Mouse (Mus musculus) adrenal gland, adult 18-20 months (tissue): ENCODE results near the gene Fto. TPM values are rescaled to one million over a fixed set of nuclear protein-coding genes. Genes with fewer than 3 reads are reported as not detected.

ENCODE experiments used
- DNase-seq, 2 experiments: peaks; one replicate each; pipeline ENCODE4 v3.0.0; 2021 to 2022; ENCODE audit warnings: low spot score in 2 of 2
- total RNA-seq, 2 experiments: library from RNA; stranded (reverse); gene quantifications; 1 replicate in 1 of 2; 2 replicates in 1 of 2; pipeline ENCODE4 v1.2.3; 2021

Fto gene
- total RNA-seq, 2 experiments from 2014 or later = 73.6 to 78.4 TPM

GRCm38 (mm10) chr8:91715387-91716085 is 402.2 kb downstream of the Fto start:
- no peak for DNase-seq

Other genes with a start within 250 kb of the Fto start
- gene Rbl2, start 243.5 kb upstream of the Fto start, total RNA-seq = 10 to 100 TPM; 32.7 to 45.8 TPM
- gene Aktip, start 113.5 kb upstream of the Fto start, total RNA-seq = 10 to 100 TPM; 45.3 to 50.1 TPM
- 1 to 10 TPM; 5.5 to 7.0 TPM for gene Rpgrip1l, start 263 bp upstream of the Fto start, total RNA-seq